Mouse (Mus musculus): Measurements from ENCODE around the gene Cic. TPM values are rescaled to one million over a fixed set of nuclear protein-coding genes. Genes with fewer than 3 reads are reported as not detected.

The Cic gene
- total RNA-seq, 4 experiments from 2014 or later, result 196 to 238 (median 227) TPM

- peak; percentile 86 to 97 for DNase-seq (ENCODE audit: low spot score in 2 of 2)
These were observed 14.5 kb downstream of the Cic start for GRCm38 (mm10) chr7:25281734-25282601.

- no peak for DNase-seq (ENCODE audit: low spot score in 2 of 2)
These were observed 15.3 kb downstream of the Cic start for GRCm38 (mm10) chr7:25282731-25283211.

- DNase-seq (ENCODE audit: low spot score in 2 of 2), result no peak
These were observed 16.1 kb downstream of the Cic start for GRCm38 (mm10) chr7:25283637-25284036.

- DNase-seq (ENCODE audit: low spot score in 2 of 2), result no peak
These were observed 16.7 kb downstream of the Cic start for GRCm38 (mm10) chr7:25284171-25284570.

GRCm38 (mm10) chr7:25284766-25285165, 17.3 kb downstream of the Cic start:
- no peak for DNase-seq (ENCODE audit: low spot score in 2 of 2)

GRCm38 (mm10) chr7:25285511-25286238, 18.2 kb downstream of the Cic start:
- no peak for DNase-seq (ENCODE audit: low spot score in 2 of 2)

- no peak for DNase-seq (ENCODE audit: low spot score in 2 of 2)
These were observed 19.5 kb downstream of the Cic start for GRCm38 (mm10) chr7:25286989-25287388.

- no peak for DNase-seq (ENCODE audit: low spot score in 2 of 2)
These were observed 20.5 kb downstream of the Cic start for GRCm38 (mm10) chr7:25288011-25288410.

- DNase-seq (ENCODE audit: low spot score in 2 of 2), result no peak
These were observed 21.2 kb downstream of the Cic start for GRCm38 (mm10) chr7:25288721-25289120.

GRCm38 (mm10) chr7:25289925-25290324, 22.4 kb downstream of the Cic start:
- DNase-seq (ENCODE audit: low spot score in 2 of 2), result no peak

- no peak for DNase-seq (ENCODE audit: low spot score in 2 of 2)
These were observed 23.0 kb downstream of the Cic start for GRCm38 (mm10) chr7:25290463-25290862.

GRCm38 (mm10) chr7:25290911-25291310, 23.4 kb downstream of the Cic start:
- no peak for DNase-seq (ENCODE audit: low spot score in 2 of 2)

- DNase-seq (ENCODE audit: low spot score in 2 of 2), result no peak
These were observed 24.6 kb downstream of the Cic start for GRCm38 (mm10) chr7:25292107-25292506.

GRCm38 (mm10) chr7:25293191-25293739, 25.8 kb downstream of the Cic start:
- no peak for DNase-seq (ENCODE audit: low spot score in 2 of 2)

GRCm38 (mm10) chr7:25294495-25294894, 27.0 kb downstream of the Cic start:
- DNase-seq (ENCODE audit: low spot score in 2 of 2), result no peak

GRCm38 (mm10) chr7:25294960-25295722, 27.6 kb downstream of the Cic start:
- DNase-seq (ENCODE audit: low spot score in 2 of 2), result no peak

- DNase-seq (ENCODE audit: low spot score in 2 of 2), result peak in 1 of 2 experiments; percentile 8
These were observed 29.5 kb downstream of the Cic start for GRCm38 (mm10) chr7:25296945-25297453.

- DNase-seq (ENCODE audit: low spot score in 2 of 2), result peak; percentile 65 to 89
These were observed 30.2 kb downstream of the Cic start, which contains the start of gene Pafah1b3 for GRCm38 (mm10) chr7:25297454-25298325. Pafah1b3 (minus strand) TSS chr7:25297986.

- no peak for DNase-seq (ENCODE audit: low spot score in 2 of 2)
These were observed 33.6 kb downstream of the Cic start, which contains the start of gene Prr19 for GRCm38 (mm10) chr7:25301063-25301462. Prr19 (plus strand) TSS chr7:25301411.

Data from left cerebral cortex, adult 8-10 months (tissue).